Mouse (Mus musculus): ENCODE measurements around the gene BC048562.

GRCm38 (mm10) chr9:108463713-108464112 lies 27.4 kb downstream of the BC048562 start:
- no peak for TF ChIP-seq CTCF (IDR thresholded peaks at IDR 0.05; ENCODE audit: extremely low read depth, insufficient read depth, low read length)
- TF ChIP-seq POLR2A (IDR thresholded peaks at IDR 0.05; ENCODE audit: extremely low read depth, insufficient read depth, low read length): no peak
